Mouse (Mus musculus) ES-E14 (cell line): ENCODE data around the gene Nanp. TPM values are rescaled to one million over a fixed set of nuclear protein-coding genes. Genes with fewer than 3 reads are reported as not detected.

Experiments used
- DNase-seq: peaks from one replicate; pipeline ENCODE4 v3.0.0-alpha.2; 2013; ENCODE audit warnings: low read depth, low spot score
- H3K27ac ChIP-seq: 2 replicates; pipeline ENCODE4 v1.5.1; 2012; ENCODE audit warnings: low read depth, mild to moderate bottlenecking, low read length, moderate library complexity, mixed read lengths; ENCODE audit not compliant: poor library complexity, insufficient read depth, severe bottlenecking
- H3K36me3 ChIP-seq: 2 replicates; pipeline ENCODE4 v1.6.1; 2012; ENCODE audit warnings: mild to moderate bottlenecking, low read length, moderate library complexity, mixed read lengths; ENCODE audit not compliant: control insufficient read depth, poor library complexity, insufficient read depth, severe bottlenecking
- H3K4me1 ChIP-seq, 2 experiments: fragments of 150-350 bp in 1 of 2; sonication (generic) in 1 of 2; 2 replicates each; pipeline ENCODE4 v1.6.1; 2012; ENCODE audit warnings: low read length in 2 of 2, mild to moderate bottlenecking in 1 of 2, mixed read lengths in 1 of 2; ENCODE audit not compliant: control insufficient read depth in 2 of 2, insufficient read depth in 2 of 2, poor library complexity in 1 of 2
- H3K4me3 ChIP-seq, 2 experiments: fragments of 150-350 bp in 1 of 2; sonication (generic) in 1 of 2; 2 replicates each; pipeline ENCODE4 v1.5.1; 2012; ENCODE audit warnings: low read length in 2 of 2, low read depth in 1 of 2, mild to moderate bottlenecking in 1 of 2, mixed read lengths in 1 of 2; ENCODE audit not compliant: insufficient read depth in 1 of 2, poor library complexity in 1 of 2, severe bottlenecking in 1 of 2
- H3K9ac ChIP-seq: 2 replicates; pipeline ENCODE4 v1.6.1; 2012; ENCODE audit warnings: low read depth, mild to moderate bottlenecking, low read length, mixed read lengths; ENCODE audit not compliant: poor library complexity, insufficient read depth, severe bottlenecking
- H3K9me3 ChIP-seq: fragments of 150-350 bp; sonication (generic); 2 replicates; pipeline ENCODE4 v1.6.1; 2012; ENCODE audit warnings: low read depth, mild to moderate bottlenecking, low read length; ENCODE audit not compliant: control insufficient read depth, insufficient read depth
- CHD2 ChIP-seq: IDR thresholded peaks from 2 replicates; pipeline ENCODE4 v1.6.1; 2014; ENCODE audit warnings: mild to moderate bottlenecking, low read depth, low read length, inconsistent platforms
- HCFC1 ChIP-seq: IDR thresholded peaks from 2 replicates; pipeline ENCODE4 v1.6.1; 2012; ENCODE audit warnings: low read length, inconsistent platforms, borderline replicate concordance; ENCODE audit not compliant: insufficient read depth
- MAFK ChIP-seq: IDR thresholded peaks from 2 replicates; pipeline ENCODE4 v1.6.1; 2014; ENCODE audit warnings: mild to moderate bottlenecking, low read depth, low read length, inconsistent platforms; ENCODE audit not compliant: insufficient read depth
- ZC3H11A ChIP-seq: IDR thresholded peaks from 2 replicates; pipeline ENCODE4 v1.6.1; 2012; ENCODE audit warnings: low read depth, mild to moderate bottlenecking, inconsistent platforms, low read length, borderline replicate concordance
- ZNF384 ChIP-seq: IDR thresholded peaks from 2 replicates; pipeline ENCODE4 v1.6.1; 2012; ENCODE audit warnings: low read depth, low read length, inconsistent platforms
- in situ Hi-C, 2 experiments: fragments of 600-800 bp; cut with MboI; formaldehyde crosslinking; loops; one replicate each; pipeline ENCODE4 v1.15.1; 2025; ENCODE audit warnings: low sequenced_read_pairs in 2 of 2, inconsistent platforms in 1 of 2; ENCODE audit not compliant: unreplicated experiment in 2 of 2
- total RNA-seq: library from RNA; depleted of rRNA; stranded (reverse); fragments of 300-350 nt; gene quantifications from 2 replicates; pipeline ENCODE4 v1.2.3, GENCODE M21; 2012

Gene Nanp
- total RNA-seq, 1 experiment, result 11.8 TPM

DNA sequence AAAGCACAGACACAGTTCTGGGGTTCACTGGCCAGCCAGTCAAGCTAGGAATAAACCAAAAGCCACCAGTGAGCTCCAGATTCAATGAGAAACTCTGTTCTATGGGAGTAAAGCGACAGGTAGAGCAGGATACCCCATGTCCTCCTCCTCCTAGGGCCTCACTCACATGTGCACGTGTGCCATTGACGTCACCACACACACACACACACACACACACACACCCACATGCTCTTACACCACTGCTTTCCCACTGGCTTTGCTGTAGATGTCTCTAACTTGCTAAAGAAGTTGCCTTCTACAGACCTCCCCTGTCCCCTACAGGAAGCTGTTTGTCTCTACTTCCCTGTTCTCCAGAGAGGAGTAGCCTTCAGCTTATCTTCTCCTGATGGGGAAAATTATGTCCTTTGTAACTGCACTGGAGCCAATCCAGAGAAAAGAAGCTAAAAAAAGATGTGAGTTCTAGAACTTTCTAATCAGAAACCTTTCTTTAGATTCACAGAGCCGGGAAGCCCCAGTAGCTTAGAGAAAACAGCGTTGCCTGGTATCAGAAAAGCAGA is 37.5 kb downstream of the Nanp start:
- Histone ChIP-seq H3K4me3 (no peak overlapping the region), H3K4me1 (peaks cover 1 to 13% of the 10 kb centered on the region in 2 experiments; a peak in 1 of 4 replicates), H3K9me3 (no peaks in the 10 kb centered on the region), H3K36me3 (no peaks in the 10 kb centered on the region), H3K9ac (no peak overlapping the region), H3K27ac (no peak overlapping the region)
- in situ Hi-C loops, result no loop called here
- no peak for DNase-seq
- no peak for TF ChIP-seq MAFK
- no peak for TF ChIP-seq ZNF384
- no peak for TF ChIP-seq CHD2
- TF ChIP-seq HCFC1, result no peak
- no peak for TF ChIP-seq ZC3H11A

DNA sequence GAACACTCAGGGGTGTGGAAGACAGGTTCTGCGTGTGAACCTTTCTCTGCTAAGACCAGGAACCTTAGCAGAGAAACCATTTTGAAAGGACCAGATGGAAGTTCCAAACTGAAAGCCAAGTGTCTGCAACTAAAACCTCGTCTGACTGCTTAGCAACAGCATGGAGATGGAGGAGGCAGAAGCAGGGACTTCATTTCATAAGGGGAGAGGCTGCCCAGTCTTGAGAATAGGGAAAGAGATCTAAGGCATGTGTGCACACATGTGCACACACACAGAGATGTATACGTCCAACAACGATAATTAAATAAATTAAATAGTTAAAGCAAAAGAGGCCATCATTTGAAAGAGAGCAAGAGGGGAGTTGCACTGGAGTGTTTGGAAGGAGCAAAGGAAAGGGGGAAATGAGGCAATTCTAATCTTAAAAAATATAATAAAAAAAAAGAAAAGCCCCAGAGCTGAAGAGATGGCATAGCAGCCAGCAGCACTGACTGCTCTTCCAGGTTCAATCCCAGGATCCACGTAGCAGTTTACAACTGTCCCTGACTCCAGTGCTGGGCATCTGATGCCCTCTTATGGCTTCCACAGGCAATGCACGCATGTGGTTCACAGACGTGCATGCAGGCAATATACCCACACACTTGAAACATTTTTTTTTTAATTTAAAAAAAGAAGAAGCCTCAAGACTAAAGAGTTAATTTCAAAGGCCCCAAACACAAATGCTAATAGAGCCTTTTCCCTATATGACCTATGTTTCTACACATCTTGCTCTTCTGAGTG is 38.6 kb downstream of the Nanp start:
- Histone ChIP-seq H3K36me3 (no peaks in the 10 kb centered on the region), H3K27ac (no peak overlapping the region), H3K4me3 (no peak overlapping the region), H3K4me1 (peaks cover 1 to 13% of the 10 kb centered on the region in 2 experiments; a peak in 1 of 4 replicates), H3K9ac (no peak overlapping the region), H3K9me3 (no peaks in the 10 kb centered on the region)
- DNase-seq, result no peak
- in situ Hi-C loops, result no loop called here
- TF ChIP-seq MAFK (no peak), CHD2 (no peak), ZC3H11A (peak; percentile 90; the same call in 1 of the 2 replicates), ZNF384 (0 out of 2 replicates have a peak, but pooled peaks have one; percentile 19), HCFC1 (no peak)

DNA sequence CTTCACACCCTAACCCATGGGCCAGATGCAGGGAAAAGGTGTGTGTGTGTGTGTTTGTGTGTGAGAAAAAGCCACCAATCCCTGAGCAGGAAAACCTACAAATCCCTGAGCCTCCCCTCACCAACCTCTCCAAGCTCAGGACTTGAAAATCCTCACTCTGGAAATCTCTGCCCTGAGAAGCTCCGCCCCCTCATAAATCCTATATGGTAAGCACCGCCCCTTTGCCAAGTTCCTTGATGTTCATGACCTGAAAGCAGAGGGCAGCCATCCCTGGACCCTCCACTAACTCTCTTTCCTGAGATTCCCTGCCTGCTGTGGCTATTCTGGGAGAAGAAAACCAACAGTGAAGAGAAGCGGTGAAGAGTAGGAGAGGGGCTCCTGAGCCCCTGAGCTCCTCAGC is 40.2 kb downstream of the Nanp start:
- no peaks in the 10 kb centered on the region for H3K9me3 ChIP-seq
- H3K36me3 ChIP-seq, result no peaks in the 10 kb centered on the region
- no peak for DNase-seq
- no peak overlapping the region for H3K27ac ChIP-seq
- TF ChIP-seq MAFK (no peak), ZC3H11A (no peak), CHD2 (no peak), HCFC1 (no peak), ZNF384 (no peak)
- in situ Hi-C loops, result no loop called here
- H3K9ac ChIP-seq, result 0 out of 2 replicates have a peak overlapping the region, but pooled peaks have one; percentile 10
- H3K4me3 ChIP-seq, result no peak overlapping the region
- peaks cover 1 to 11% of the 10 kb centered on the region in 2 experiments; a peak in 1 of 4 replicates for H3K4me1 ChIP-seq

DNA sequence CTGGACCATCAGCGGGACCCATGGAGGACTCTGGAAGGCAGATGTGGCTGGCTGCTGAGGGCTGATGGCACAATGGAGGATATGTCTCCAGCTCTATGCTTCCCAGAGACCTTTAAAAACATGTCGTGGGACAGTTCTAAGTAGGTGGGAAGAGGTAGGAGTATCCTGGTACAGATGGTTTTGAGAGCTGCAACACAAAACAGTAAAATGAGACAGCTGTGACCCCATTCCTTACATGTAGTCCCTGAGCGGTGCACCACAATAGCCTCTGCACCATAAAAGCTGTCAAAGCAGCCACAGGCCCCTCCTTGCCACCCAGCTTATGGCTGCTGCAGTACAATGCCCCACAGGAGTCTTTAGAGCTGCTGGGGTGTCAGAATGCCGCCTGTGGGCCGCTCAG is 41.6 kb downstream of the Nanp start:
- Histone ChIP-seq H3K9me3 (no peaks in the 10 kb centered on the region), H3K9ac (no peak overlapping the region), H3K4me1 (peaks cover 1 to 11% of the 10 kb centered on the region in 2 experiments; a peak in 1 of 4 replicates), H3K27ac (no peak overlapping the region), H3K36me3 (no peaks in the 10 kb centered on the region), H3K4me3 (no peak overlapping the region)
- DNase-seq, result no peak
- TF ChIP-seq ZNF384, result no peak
- TF ChIP-seq MAFK, result no peak
- no peak for TF ChIP-seq ZC3H11A
- TF ChIP-seq CHD2, result no peak
- no peak for TF ChIP-seq HCFC1
- in situ Hi-C loops, result no loop called here
